Mouse (Mus musculus) MEL (cell line): Measurements from ENCODE around the gene Hsd17b14. TPM values are rescaled to one million over a fixed set of nuclear protein-coding genes. Genes with fewer than 3 reads are reported as not detected.

Experiments used
- DNase-seq: peaks from one replicate; pipeline ENCODE4 v3.0.0; 2011; ENCODE audit warnings: low read depth, low spot score
- H3K27ac ChIP-seq: 2 replicates; pipeline ENCODE4 v1.5.1; 2012; ENCODE audit warnings: low read depth, mild to moderate bottlenecking, control low read depth, low read length, moderate library complexity; ENCODE audit not compliant: control insufficient read depth
- H3K27me3 ChIP-seq, 2 experiments: fragments of 150-350 bp in 1 of 2; sonication (generic) in 1 of 2; 2 replicates each; pipeline ENCODE4 v1.6.1; 2012; ENCODE audit warnings: low read length in 2 of 2, mild to moderate bottlenecking in 2 of 2, improper control_type of control experiment in 1 of 2, moderate library complexity in 1 of 2; ENCODE audit not compliant: insufficient read depth in 2 of 2, control insufficient read depth in 1 of 2
- H3K36me3 ChIP-seq, 2 experiments: 2 replicates each; pipeline ENCODE4 v1.6.1; 2012 to 2014; ENCODE audit warnings: low read length in 2 of 2, improper control_type of control experiment in 1 of 2, inconsistent platforms in 1 of 2, mild to moderate bottlenecking in 1 of 2; ENCODE audit not compliant: insufficient read depth in 2 of 2, control insufficient read depth in 1 of 2
- H3K4me1 ChIP-seq, 2 experiments: fragments of 150-350 bp in 1 of 2; sonication (generic) in 1 of 2; 2 replicates each; pipeline ENCODE4 v1.6.1; 2012; ENCODE audit warnings: low read length in 2 of 2, improper control_type of control experiment in 1 of 2, mild to moderate bottlenecking in 1 of 2; ENCODE audit not compliant: insufficient read depth in 2 of 2, control insufficient read depth in 1 of 2
- H3K4me3 ChIP-seq, 2 experiments: fragments of 150-350 bp in 1 of 2; sonication (generic) in 1 of 2; 2 replicates each; pipeline ENCODE4 v1.5.1; 2012; ENCODE audit warnings: low read depth in 2 of 2, low read length in 2 of 2, mild to moderate bottlenecking in 2 of 2, moderate library complexity in 2 of 2, control low read depth in 1 of 2, improper control_type of control experiment in 1 of 2; ENCODE audit not compliant: control insufficient read depth in 1 of 2, insufficient read depth in 1 of 2
- H3K79me2 ChIP-seq: 2 replicates; pipeline ENCODE4 v1.6.1; 2012; ENCODE audit warnings: mild to moderate bottlenecking, low read length, moderate library complexity; ENCODE audit not compliant: control insufficient read depth, poor library complexity, insufficient read depth
- H3K9ac ChIP-seq: 2 replicates; pipeline ENCODE4 v1.6.1; 2012; ENCODE audit warnings: low read depth, mild to moderate bottlenecking, control low read depth, low read length, moderate library complexity; ENCODE audit not compliant: control insufficient read depth, poor library complexity, severe bottlenecking
- H3K9me3 ChIP-seq: fragments of 150-350 bp; sonication (generic); replicated peaks from 2 replicates; pipeline ENCODE4 v1.6.1; 2012; ENCODE audit warnings: mild to moderate bottlenecking, low read length, improper control_type of control experiment, moderate library complexity; ENCODE audit not compliant: insufficient read depth
- BHLHE40 ChIP-seq: IDR thresholded peaks from 2 replicates; pipeline ENCODE4 v1.6.1; 2012; ENCODE audit warnings: low read depth, mild to moderate bottlenecking, inconsistent platforms, low read length, improper control_type of control experiment, borderline replicate concordance
- CHD1 ChIP-seq: IDR thresholded peaks from 2 replicates; pipeline ENCODE4 v1.6.1; 2012; ENCODE audit warnings: low read depth, mild to moderate bottlenecking, inconsistent platforms, low read length, improper control_type of control experiment
- CHD2 ChIP-seq: IDR thresholded peaks from 2 replicates; pipeline ENCODE4 v1.6.1; 2011; ENCODE audit warnings: low read length, improper control_type of control experiment
- CTCF ChIP-seq, 3 experiments: IDR thresholded peaks in 2 of 3; conservative IDR thresholded peaks in 1 of 3; 2 replicates each; pipeline ENCODE4 v1.5.1; 2011 to 2012; ENCODE audit warnings: low read length in 3 of 3, low read depth in 2 of 3, mild to moderate bottlenecking in 2 of 3, improper control_type of control experiment in 1 of 3, inconsistent platforms in 1 of 3, mixed read lengths in 1 of 3, moderate library complexity in 1 of 3; ENCODE audit not compliant: control insufficient read depth in 1 of 3, insufficient read depth in 1 of 3, poor library complexity in 1 of 3, severe bottlenecking in 1 of 3
- HCFC1 ChIP-seq: IDR thresholded peaks from 2 replicates; pipeline ENCODE4 v1.6.1; 2012; ENCODE audit warnings: low read depth, mild to moderate bottlenecking, inconsistent platforms, low read length, improper control_type of control experiment, moderate library complexity
- JUND ChIP-seq: IDR thresholded peaks from 2 replicates; pipeline ENCODE4 v1.6.1; 2011; ENCODE audit warnings: low read depth, mild to moderate bottlenecking, improper control_type of control experiment, low read length
- KAT2A ChIP-seq: conservative IDR thresholded peaks from 2 replicates; pipeline ENCODE4 v1.6.1; 2012; ENCODE audit warnings: low read depth, low read length, improper control_type of control experiment, inconsistent platforms
- MAX ChIP-seq: IDR thresholded peaks from 2 replicates; pipeline ENCODE4 v1.6.1; 2011; ENCODE audit warnings: low read length, improper control_type of control experiment
- MXI1 ChIP-seq: IDR thresholded peaks from 2 replicates; pipeline ENCODE4 v1.6.1; 2011; ENCODE audit warnings: mild to moderate bottlenecking, low read depth, low read length, improper control_type of control experiment
- MYC ChIP-seq: IDR thresholded peaks from 2 replicates; pipeline ENCODE4 v1.6.1; 2011; ENCODE audit warnings: low read depth, mild to moderate bottlenecking, low read length, improper control_type of control experiment, moderate library complexity
- NELFE ChIP-seq: IDR thresholded peaks from 2 replicates; pipeline ENCODE4 v1.6.1; 2011; ENCODE audit warnings: low read depth, low read length, improper control_type of control experiment
- POLR2AphosphoS2 ChIP-seq: IDR thresholded peaks from 2 replicates; pipeline ENCODE4 v1.6.1; 2011; ENCODE audit warnings: low read length, improper control_type of control experiment
- RAD21 ChIP-seq: IDR thresholded peaks from 2 replicates; pipeline ENCODE4 v1.6.1; 2011; ENCODE audit warnings: mild to moderate bottlenecking, low read depth, low read length, improper control_type of control experiment
- SIN3A ChIP-seq: IDR thresholded peaks from 2 replicates; pipeline ENCODE4 v1.6.1; 2012; ENCODE audit warnings: low read length, improper control_type of control experiment, inconsistent platforms
- SMC3 ChIP-seq: IDR thresholded peaks from 2 replicates; pipeline ENCODE4 v1.6.1; 2011; ENCODE audit warnings: low read depth, low read length, improper control_type of control experiment
- TAL1 ChIP-seq: IDR thresholded peaks from 2 replicates; pipeline ENCODE4 v1.6.1; 2012; ENCODE audit warnings: mild to moderate bottlenecking, inconsistent platforms, low read length, moderate library complexity, mixed read lengths
- TCF12 ChIP-seq: IDR thresholded peaks from 2 replicates; pipeline ENCODE4 v1.6.1; 2014; ENCODE audit warnings: low read depth, mild to moderate bottlenecking, inconsistent platforms, low read length, improper control_type of control experiment, moderate library complexity
- UBTF ChIP-seq: IDR thresholded peaks from 2 replicates; pipeline ENCODE4 v1.6.1; 2012; ENCODE audit warnings: low read depth, mild to moderate bottlenecking, inconsistent platforms, low read length, improper control_type of control experiment, moderate library complexity, borderline replicate concordance; ENCODE audit not compliant: insufficient read depth
- ZC3H11A ChIP-seq: IDR thresholded peaks from 2 replicates; pipeline ENCODE4 v1.6.1; 2012; ENCODE audit warnings: low read depth, mild to moderate bottlenecking, inconsistent platforms, low read length, improper control_type of control experiment
- ZMIZ1 ChIP-seq: IDR thresholded peaks from 2 replicates; pipeline ENCODE4 v1.6.1; 2012; ENCODE audit warnings: low read depth, mild to moderate bottlenecking, inconsistent platforms, low read length, improper control_type of control experiment, moderate library complexity
- polyA plus RNA-seq, 2 experiments: library from polyadenylated mRNA; stranded (reverse) in 1 of 2; unstranded in 1 of 2; fragments of >175 nt in 1 of 2; fragments of >200 nt in 1 of 2; gene quantifications; 2 replicates each; pipeline versions ENCODE4 v1.2.1 to v1.2.4; 2012; ENCODE audit warnings: low replicate concordance in 2 of 2, low read depth in 1 of 2; ENCODE audit not compliant: insufficient read length in 2 of 2, insufficient read depth in 1 of 2, missing spikeins in 1 of 2
- total RNA-seq: library from RNA; depleted of rRNA; stranded (reverse); fragments of 300-350 nt; gene quantifications from 2 replicates; pipeline ENCODE4 v1.2.3, GENCODE M21; 2012

The Hsd17b14 gene
- total and polyA plus RNA-seq, 3 experiments = 2.0 to 9.3 TPM; not detected in 1

GRCm38 (mm10) chr7:45560843-45561623 is 6.3 kb downstream of the Hsd17b14 start:
- H3K27ac ChIP-seq = peak overlapping the region; percentile 90
- peak overlapping the region; percentile 72 for H3K9ac ChIP-seq
- 0 out of 4 replicates have a peak, but pooled peaks cover 0 to 2% of the 10 kb centered on the region in 2 experiments for H3K36me3 ChIP-seq
- no peaks in the 10 kb centered on the region for H3K9me3 ChIP-seq
- no peaks in the 10 kb centered on the region; the same call in 1 of the 2 replicates for H3K79me2 ChIP-seq
- H3K4me3 ChIP-seq = peak overlapping the region; percentile 53 to 60
- peaks cover 0 to 10% of the 10 kb centered on the region in 2 experiments; a peak in 2 of 4 replicates for H3K4me1 ChIP-seq
- DNase-seq = peak; percentile 87
- H3K27me3 ChIP-seq = no peaks in the 10 kb centered on the region
- TF ChIP-seq JUND (no peak), BHLHE40 (peak; percentile 35; the same call in 1 of the 2 replicates), TCF12 (no peak), RAD21 (peak; percentile 75), SIN3A (peak; percentile 70; the same call in 1 of the 2 replicates), MXI1 (peak; percentile 61; the same call in 1 of the 2 replicates), MYC (peak; percentile 71; the same call in 1 of the 2 replicates), CHD2 (peak; percentile 16; the same call in 1 of the 2 replicates), POLR2AphosphoS2 (no peak), UBTF (no peak), MAX (peak; percentile 57; the same call in 1 of the 2 replicates), CHD1 (no peak), HCFC1 (0 out of 2 replicates have a peak, but pooled peaks have one; percentile 20), CTCF (IDR thresholded peaks at IDR 0.05 in 2 of 3, conservative IDR thresholded peaks at IDR 0.05 in 1 of 3; ENCODE audit: control insufficient read depth in 1 of 3, insufficient read depth in 1 of 3, low read depth in 2 of 3, low read length in 3 of 3, poor library complexity in 1 of 3, severe bottlenecking in 1 of 3) (peak; percentile 72 to 76 (median 75)), NELFE (no peak), KAT2A (no peak), SMC3 (peak; percentile 62), TAL1 (no peak), ZC3H11A (peak; percentile 53), ZMIZ1 (no peak; the same call in 1 of the 2 replicates)
